Mouse (Mus musculus) MEL-GATA-1-ER (cell line): ENCODE results near the gene Hoxc12.

ENCODE experiments used
- DNase-seq: peaks from one replicate; pipeline ENCODE4 v3.0.0-alpha.2; 2012; ENCODE audit warnings: low read depth; ENCODE audit errors: extremely low read depth

Gene Hoxc12

DNA sequence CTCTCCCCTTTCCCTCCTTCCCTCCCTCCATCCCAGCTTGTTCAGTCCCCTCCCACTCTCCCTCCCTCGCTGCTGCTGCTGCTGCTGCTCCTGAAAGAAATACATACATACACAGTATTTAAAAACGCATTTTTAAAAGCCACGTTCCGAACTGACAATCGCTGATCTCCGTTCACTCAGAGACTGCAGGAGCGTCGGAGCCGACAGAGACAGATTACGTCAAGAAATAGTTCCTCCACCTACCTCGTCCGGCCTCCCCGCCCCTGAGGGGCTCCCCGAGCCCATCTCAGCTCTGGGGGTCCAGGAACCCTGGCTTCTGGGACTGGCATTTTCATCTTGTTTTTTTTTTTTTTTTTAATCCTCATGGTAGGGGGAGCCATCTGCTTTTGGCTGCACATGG, 44.4 kb downstream of the Hoxc12 start:
- no peak for DNase-seq

- DNase-seq, result no peak
Observed at GRCm38 (mm10) chr15:102981379-102982288, 45.1 kb downstream of the Hoxc12 start.

DNA sequence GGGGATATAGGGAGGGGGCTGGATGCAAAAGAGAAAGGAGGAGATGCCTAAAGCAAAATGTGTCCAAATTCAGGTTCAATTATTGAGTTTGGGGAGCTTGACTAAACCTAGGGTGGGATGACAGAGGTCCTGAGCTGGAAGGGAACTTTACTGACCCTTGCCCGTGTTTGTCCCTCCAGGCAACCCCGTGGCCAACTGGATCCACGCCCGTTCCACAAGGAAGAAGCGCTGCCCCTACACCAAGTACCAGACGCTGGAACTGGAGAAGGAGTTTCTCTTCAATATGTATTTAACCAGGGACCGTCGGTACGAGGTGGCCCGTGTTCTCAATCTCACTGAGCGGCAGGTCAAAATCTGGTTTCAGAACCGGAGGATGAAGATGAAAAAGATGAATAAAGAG, 47.2 kb downstream of the Hoxc12 start:
- no peak for DNase-seq

GRCm38 (mm10) chr15:102984521-102984920, 48.0 kb downstream of the Hoxc12 start:
- DNase-seq, result no peak

GRCm38 (mm10) chr15:102984925-102985324, 48.4 kb downstream of the Hoxc12 start:
- no peak for DNase-seq

DNA sequence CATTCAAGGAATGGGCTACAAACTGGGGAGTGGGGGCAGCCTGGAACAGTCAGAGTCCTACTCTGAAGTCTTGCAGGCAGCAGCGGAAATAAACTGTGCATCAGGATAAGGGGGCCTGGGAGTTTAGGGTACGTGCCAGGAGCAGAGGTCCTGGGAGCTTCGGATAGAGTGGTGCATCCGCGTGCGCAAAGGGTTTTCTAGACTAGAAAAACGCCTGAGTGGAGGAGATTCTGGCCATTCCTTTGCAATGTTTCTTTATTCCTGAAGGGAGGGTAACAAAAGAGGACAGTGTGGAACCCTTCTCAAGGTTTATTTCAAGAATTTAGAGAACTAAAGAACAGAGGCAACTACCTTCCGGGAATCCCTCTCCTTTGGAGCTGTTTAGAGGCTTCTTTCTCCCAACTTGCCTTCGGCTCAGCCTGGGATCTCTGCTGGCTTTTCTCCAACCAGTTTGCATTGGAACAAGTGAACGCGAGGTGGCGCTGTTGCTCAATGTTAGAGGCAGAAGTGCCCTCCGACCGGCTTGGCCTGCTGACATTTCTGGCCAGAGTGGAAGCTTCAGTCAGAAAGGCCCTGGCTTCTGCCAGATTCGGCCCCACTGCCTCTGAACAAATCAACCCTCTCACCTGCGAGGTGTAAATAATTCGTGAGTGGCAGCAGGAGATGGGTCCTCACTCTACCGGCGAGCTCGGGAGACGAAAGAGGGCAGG, 50.7 kb downstream of the Hoxc12 start:
- no peak for DNase-seq

GRCm38 (mm10) chr15:102988078-102988477, 51.5 kb downstream of the Hoxc12 start:
- DNase-seq, result no peak
